Mouse (Mus musculus) forebrain, embryonic 14.5 days (tissue): ENCODE measurements around the gene Atp6v0b. TPM values are rescaled to one million over a fixed set of nuclear protein-coding genes. Genes with fewer than 3 reads are reported as not detected.

ENCODE experiments used
- ATAC-seq: fragments of 200-750 bp; cut with Nextera tagmentation; 2 replicates; pipeline ENCODE4 v1.8.0; 2017; ENCODE audit warnings: mild to moderate bottlenecking, moderate library complexity
- DNase-seq: peaks from one replicate; pipeline ENCODE4 v3.0.0-alpha.2; 2015; ENCODE audit warnings: low spot score
- H3K27ac ChIP-seq: fragments of 300-500 bp; sonication (generic); 2 replicates; pipeline ENCODE4 v1.5.1; 2014; ENCODE audit warnings: low read depth, mild to moderate bottlenecking, control low read depth, low read length, moderate library complexity
- H3K27me3 ChIP-seq: fragments of 300-500 bp; sonication (generic); replicated peaks from 2 replicates; pipeline ENCODE4 v1.6.1; 2014; ENCODE audit warnings: low read length, control low read depth, mixed read lengths; ENCODE audit not compliant: control insufficient read depth, insufficient read depth
- H3K36me3 ChIP-seq: fragments of 300-500 bp; sonication (generic); 2 replicates; pipeline ENCODE4 v1.6.1; 2014; ENCODE audit warnings: low read length, control low read depth; ENCODE audit not compliant: control insufficient read depth, insufficient read depth
- H3K4me1 ChIP-seq: fragments of 300-500 bp; sonication (generic); 2 replicates; pipeline ENCODE4 v1.6.1; 2014; ENCODE audit warnings: antibody characterized with exemption, low read length, control low read depth; ENCODE audit not compliant: control insufficient read depth, insufficient read depth
- H3K4me2 ChIP-seq: fragments of 300-500 bp; sonication (generic); 2 replicates; pipeline ENCODE4 v1.6.1; 2014; ENCODE audit warnings: mild to moderate bottlenecking, control low read depth, low read length
- H3K4me3 ChIP-seq: fragments of 300-500 bp; sonication (generic); 2 replicates; pipeline ENCODE4 v1.5.1; 2014; ENCODE audit warnings: low read depth, low read length, control low read depth
- H3K9ac ChIP-seq: fragments of 300-500 bp; sonication (generic); 2 replicates; pipeline ENCODE4 v1.6.1; 2014; ENCODE audit warnings: mild to moderate bottlenecking, low read length, control low read depth, moderate library complexity
- H3K9me3 ChIP-seq: fragments of 300-500 bp; sonication (generic); replicated peaks from 2 replicates; pipeline ENCODE4 v1.6.1; 2016; ENCODE audit warnings: low read length, control low read depth, mixed read lengths; ENCODE audit not compliant: control insufficient read depth
- WGBS: fragments of 180-500 bp; shearing (Covaris S2); extraction: QIAGEN DNeasy Blood & Tissue Kit; methylation state at CpG from one replicate; pipeline ENCODE4 v1.1.7; 2014; 5-methylcytosine and 5-hydroxymethylcytosine counted together
- polyA plus RNA-seq: library from polyadenylated mRNA; unstranded; fragments of >200 nt; fragmentation: Nextera tagmentation; extraction: Ambion mirVana; gene quantifications from 2 replicates; pipeline ENCODE4 v1.2.1, GENCODE M21; 2014

Gene Atp6v0b
- polyA plus RNA-seq, 1 experiment from 2014 or later, result 520 TPM

GRCm38 (mm10) chr4:117834457-117834844 lies 52.7 kb downstream of the Atp6v0b start, which contains the start of gene Slc6a9:
Gene Slc6a9 (plus strand): TSS chr4:117834506.
- Histone ChIP-seq H3K27me3 (no peaks in the 10 kb centered on the region), H3K4me3 (peak within 1 kb of the TSS; percentile 71), H3K9ac (peak within 1 kb of the TSS; percentile 82), H3K9me3 (no peaks in the 10 kb centered on the region), H3K36me3 (no peaks in the 10 kb centered on the region), H3K27ac (peak within 1 kb of the TSS; percentile 77), H3K4me2 (peak within 1 kb of the TSS; percentile 96), H3K4me1 (peaks cover 5% of the 10 kb centered on the region)
- no peak for ATAC-seq
- no peak for DNase-seq
- 23% methylated on average over 3 of the region's 3 CpGs for WGBS

Other genes starting within 250 kb of the Atp6v0b start
- 94.9 and 97.6 TPM in 2 replicates for gene Dmap1, start 205.1 kb downstream of the Atp6v0b start, polyA plus RNA-seq
- not detected in 2 replicates for gene Gm12845, start 162.9 kb downstream of the Atp6v0b start, polyA plus RNA-seq
- gene Klf17, start 121.7 kb downstream of the Atp6v0b start, polyA plus RNA-seq, result not detected in 2 replicates
- gene Slc6a9, start 52.8 kb downstream of the Atp6v0b start, polyA plus RNA-seq, result 8.0 and 9.6 TPM in 2 replicates
- 1.5 and 1.6 TPM in 2 replicates for gene Ccdc24, start 14.8 kb downstream of the Atp6v0b start, polyA plus RNA-seq
- gene B4galt2, start 3.8 kb downstream of the Atp6v0b start, polyA plus RNA-seq, result 49.1 and 50.6 TPM in 2 replicates
- gene Dph2, start 4.7 kb upstream of the Atp6v0b start, polyA plus RNA-seq, result 26.8 and 31.9 TPM in 2 replicates
- gene Ipo13, start 27.7 kb upstream of the Atp6v0b start, polyA plus RNA-seq, result 64.1 and 66.2 TPM in 2 replicates
- 0.22 and 0.36 TPM in 2 replicates for gene Artn, start 42.4 kb upstream of the Atp6v0b start, polyA plus RNA-seq
- 10.0 and 11.3 TPM in 2 replicates for gene St3gal3, start 247.6 kb upstream of the Atp6v0b start, polyA plus RNA-seq